Mouse (Mus musculus) midbrain, embryonic 11.5 days (tissue): ENCODE measurements around the gene Pms2. TPM values are rescaled to one million over a fixed set of nuclear protein-coding genes. Genes with fewer than 3 reads are reported as not detected.

Experiments used
- ATAC-seq: fragments of 200-750 bp; cut with Nextera tagmentation; 2 replicates; pipeline ENCODE4 v1.8.0; 2017; ENCODE audit warnings: moderate TSS enrichment, moderate library complexity; ENCODE audit not compliant: low FRiP score
- DNase-seq: peaks from one replicate; pipeline ENCODE4 v3.0.0; 2015; ENCODE audit warnings: low spot score; ENCODE audit errors: missing footprints
- H3K27ac ChIP-seq: fragments of 300-500 bp; sonication (generic); 2 replicates; pipeline ENCODE4 v1.5.1; 2014; ENCODE audit warnings: low read depth, low read length
- H3K27me3 ChIP-seq: fragments of 300-500 bp; sonication (generic); 2 replicates; pipeline ENCODE4 v1.6.1; 2014; ENCODE audit warnings: mild to moderate bottlenecking, low read length, moderate library complexity, mixed read lengths; ENCODE audit not compliant: control insufficient read depth, insufficient read depth
- H3K36me3 ChIP-seq: fragments of 300-500 bp; sonication (generic); 2 replicates; pipeline ENCODE4 v1.6.1; 2014; ENCODE audit warnings: mild to moderate bottlenecking, low read length, moderate library complexity, mixed read lengths; ENCODE audit not compliant: control insufficient read depth, insufficient read depth
- H3K4me1 ChIP-seq: fragments of 300-500 bp; sonication (generic); 2 replicates; pipeline ENCODE4 v1.6.1; 2014; ENCODE audit warnings: low read length; ENCODE audit not compliant: control insufficient read depth, insufficient read depth
- H3K4me2 ChIP-seq: fragments of 300-500 bp; sonication (generic); 2 replicates; pipeline ENCODE4 v1.6.1; 2014; ENCODE audit warnings: mild to moderate bottlenecking, moderate library complexity
- H3K4me3 ChIP-seq: fragments of 300-500 bp; sonication (generic); 2 replicates; pipeline ENCODE4 v1.5.1; 2014; ENCODE audit warnings: low read depth, low read length
- H3K9ac ChIP-seq: fragments of 300-500 bp; sonication (generic); 2 replicates; pipeline ENCODE4 v1.6.1; 2014; ENCODE audit warnings: low read length
- H3K9me3 ChIP-seq: fragments of 300-500 bp; sonication (generic); 2 replicates; pipeline ENCODE4 v1.6.1; 2016; ENCODE audit warnings: low read length; ENCODE audit not compliant: control insufficient read depth
- WGBS: fragments of 180-500 bp; shearing (Covaris S2); extraction: QIAGEN DNeasy Blood & Tissue Kit; methylation state at CpG from one replicate; pipeline ENCODE4 v1.1.7; 2014; 5-methylcytosine and 5-hydroxymethylcytosine counted together
- polyA plus RNA-seq: library from polyadenylated mRNA; unstranded; fragments of >200 nt; fragmentation: Nextera tagmentation; extraction: Ambion mirVana; gene quantifications from 2 replicates; pipeline ENCODE4 v1.2.1, GENCODE M21; 2014

The Pms2 gene
- polyA plus RNA-seq, 1 experiment from 2014 or later: 37.1 TPM

DNA sequence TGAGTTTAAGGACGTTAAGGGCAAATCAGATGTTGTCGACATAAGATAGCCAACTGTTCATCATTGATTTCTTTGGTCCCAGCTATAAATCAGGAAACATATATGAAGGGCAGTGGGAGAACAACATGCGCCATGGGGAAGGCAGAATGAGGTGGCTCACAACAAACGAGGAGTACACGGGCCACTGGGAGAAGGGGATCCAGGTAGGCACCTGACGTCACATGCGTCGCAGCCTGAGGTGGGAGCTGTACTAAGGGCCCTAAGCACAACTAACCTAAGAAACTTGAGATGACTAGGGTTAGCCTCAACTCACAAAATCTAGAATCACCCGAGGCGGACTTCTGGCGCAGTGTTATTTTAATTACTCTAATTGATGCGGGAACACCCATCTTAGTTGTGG, 38.6 kb downstream of the Pms2 start:
- Histone ChIP-seq H3K4me2 (no peak overlapping the region), H3K4me3 (no peak overlapping the region), H3K27ac (no peak overlapping the region), H3K36me3 (no peaks in the 10 kb centered on the region), H3K27me3 (no peaks in the 10 kb centered on the region), H3K4me1 (no peaks in the 10 kb centered on the region), H3K9ac (no peak overlapping the region), H3K9me3 (no peaks in the 10 kb centered on the region)
- 92% methylated on average over 12 of the region's 12 CpGs for WGBS
- DNase-seq (no peak), ATAC-seq (no peak)

DNA sequence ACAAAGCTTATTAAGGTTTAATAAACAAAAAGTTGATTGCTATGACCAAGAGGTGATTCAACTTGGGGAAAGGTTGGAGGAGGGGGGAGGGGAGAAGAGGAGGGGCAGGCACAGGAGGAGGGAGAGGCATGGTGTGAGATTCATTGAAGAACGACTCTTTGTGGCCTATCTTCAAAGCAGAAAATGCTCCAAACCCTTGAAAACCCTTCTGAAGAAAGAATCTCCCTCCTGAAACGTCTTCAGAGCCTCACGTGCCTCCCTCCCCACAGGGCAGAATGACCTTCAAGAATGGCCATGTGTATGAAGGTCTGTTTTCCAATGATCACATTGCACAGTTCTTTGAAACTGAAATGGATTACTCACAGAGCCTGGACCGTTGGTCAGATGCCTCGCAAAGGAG, 40.3 kb downstream of the Pms2 start:
- H3K36me3 ChIP-seq: no peaks in the 10 kb centered on the region
- H3K27me3 ChIP-seq: no peaks in the 10 kb centered on the region
- no peak overlapping the region for H3K4me3 ChIP-seq
- no peak for DNase-seq
- no peak for ATAC-seq
- no peak overlapping the region for H3K27ac ChIP-seq
- no peaks in the 10 kb centered on the region for H3K4me1 ChIP-seq
- 47% methylated on average over 5 of the region's 5 CpGs for WGBS
- H3K9ac ChIP-seq: no peak overlapping the region
- H3K4me2 ChIP-seq: no peak overlapping the region
- no peaks in the 10 kb centered on the region for H3K9me3 ChIP-seq

DNA sequence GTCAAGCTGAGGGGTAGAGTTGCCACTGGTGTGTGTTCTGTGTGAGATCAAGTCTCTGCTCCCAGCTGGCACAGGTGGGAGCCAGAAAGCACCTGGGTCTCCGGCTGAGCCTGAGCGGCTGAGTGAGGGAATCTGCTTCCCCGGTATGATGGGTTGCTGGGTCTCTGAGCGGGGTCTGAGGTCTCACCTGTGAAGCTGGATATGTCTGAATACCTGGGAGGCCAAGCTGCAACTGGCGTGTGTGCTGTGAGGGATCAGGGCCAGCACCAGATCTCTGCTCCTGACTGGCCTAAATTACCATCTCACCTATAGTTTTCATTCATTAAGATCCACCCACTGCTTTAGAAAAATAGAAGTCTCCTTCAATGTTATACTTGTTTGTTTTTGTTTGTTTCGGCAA, 47.3 kb downstream of the Pms2 start:
- H3K9ac ChIP-seq: no peak overlapping the region
- H3K4me1 ChIP-seq: no peaks in the 10 kb centered on the region
- DNase-seq (no peak), ATAC-seq (no peak)
- no peak overlapping the region for H3K4me2 ChIP-seq
- H3K27ac ChIP-seq: no peak overlapping the region
- H3K27me3 ChIP-seq: no peaks in the 10 kb centered on the region
- no peak overlapping the region for H3K4me3 ChIP-seq
- H3K36me3 ChIP-seq: no peaks in the 10 kb centered on the region
- no peaks in the 10 kb centered on the region for H3K9me3 ChIP-seq
- WGBS: 90% methylated on average over 6 of the region's 6 CpGs

DNA sequence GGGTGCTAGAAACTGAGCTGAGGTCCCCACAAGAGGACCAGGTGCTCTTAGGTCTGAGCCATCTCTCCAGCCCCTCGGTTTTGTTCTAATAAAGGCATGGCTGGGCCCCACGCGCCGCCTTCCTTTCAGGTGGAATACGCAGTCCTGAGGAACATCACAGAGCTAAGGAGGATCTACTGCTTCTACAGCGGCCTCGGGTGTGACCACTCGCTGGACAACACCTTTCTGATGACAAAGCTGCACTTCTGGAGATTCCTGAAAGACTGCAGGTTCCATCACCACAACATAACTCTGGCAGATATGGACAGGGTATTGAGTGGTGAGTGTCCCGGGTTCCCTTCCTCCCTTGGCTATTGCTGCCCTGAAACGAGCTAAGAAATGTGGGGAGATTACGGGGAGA, 49.8 kb downstream of the Pms2 start:
- WGBS: 90% methylated on average over 11 of the region's 11 CpGs
- ATAC-seq (no peak), DNase-seq (no peak)
- H3K27ac ChIP-seq: no peak overlapping the region
- no peak overlapping the region for H3K4me2 ChIP-seq
- H3K27me3 ChIP-seq: no peaks in the 10 kb centered on the region
- H3K9ac ChIP-seq: no peak overlapping the region
- H3K4me1 ChIP-seq: no peaks in the 10 kb centered on the region
- no peaks in the 10 kb centered on the region for H3K9me3 ChIP-seq
- no peak overlapping the region for H3K4me3 ChIP-seq
- no peaks in the 10 kb centered on the region for H3K36me3 ChIP-seq

DNA sequence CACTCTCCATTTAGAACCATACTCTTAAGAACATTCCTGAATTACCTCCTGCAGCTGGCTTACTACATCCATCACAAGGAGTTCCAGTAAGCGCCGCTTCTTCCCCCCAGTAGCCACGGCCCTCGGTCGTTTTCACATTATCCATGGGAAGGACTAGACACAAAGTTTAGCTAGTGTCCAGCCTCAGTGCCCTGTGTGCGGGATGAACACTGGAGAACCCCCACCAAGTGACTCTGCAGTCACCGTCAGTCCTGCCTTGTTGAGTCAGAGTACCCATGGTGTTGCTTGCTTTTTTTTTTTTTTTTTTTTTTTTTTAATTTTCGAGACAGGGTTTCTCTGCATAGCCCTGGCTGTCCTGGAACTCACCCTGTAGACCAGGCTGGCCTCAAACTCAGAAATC, 51.4 kb downstream of the Pms2 start:
- Histone ChIP-seq H3K4me1 (no peaks in the 10 kb centered on the region), H3K27ac (no peak overlapping the region), H3K9me3 (no peaks in the 10 kb centered on the region), H3K9ac (no peak overlapping the region), H3K36me3 (no peaks in the 10 kb centered on the region), H3K4me3 (no peak overlapping the region), H3K27me3 (no peaks in the 10 kb centered on the region), H3K4me2 (no peak overlapping the region)
- DNase-seq (no peak), ATAC-seq (no peak)
- WGBS: 88% methylated on average over 8 of the region's 8 CpGs

DNA sequence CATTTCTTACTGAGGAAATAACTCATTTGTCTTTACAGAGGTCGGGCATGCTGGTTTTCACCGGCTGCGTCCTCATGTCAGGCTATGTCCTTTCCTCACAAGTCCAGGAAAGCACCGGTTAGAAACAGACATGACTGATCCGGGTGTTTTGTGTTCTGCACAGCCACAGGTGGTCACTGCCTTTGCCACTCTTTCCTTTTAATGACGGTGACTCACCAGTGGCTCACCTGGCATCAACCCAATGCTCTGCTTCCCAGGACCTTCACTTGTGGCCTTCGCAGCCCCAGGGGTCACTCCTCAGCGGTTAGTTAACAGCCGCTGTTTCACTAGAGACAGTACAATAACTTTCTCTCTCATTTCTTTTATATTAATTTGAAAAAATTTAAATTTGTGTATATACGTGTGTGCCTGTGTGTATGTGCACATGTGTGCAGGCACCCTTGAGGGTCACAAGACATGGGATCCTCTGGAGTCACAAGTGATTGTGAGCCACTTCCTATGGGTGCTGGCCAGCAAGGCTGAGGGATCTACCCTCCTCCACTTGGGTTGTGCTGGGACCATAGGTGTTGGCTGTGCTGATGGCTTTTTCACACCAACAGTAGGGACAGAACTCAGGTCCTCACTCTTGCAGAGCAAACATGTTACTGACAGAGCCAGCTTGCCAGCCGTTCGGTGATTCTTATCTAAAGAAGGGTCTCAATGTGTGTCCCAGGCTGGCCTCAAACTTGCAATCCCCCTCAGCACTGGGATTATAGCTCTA, 56.0 kb downstream of the Pms2 start:
- Histone ChIP-seq H3K4me3 (no peak overlapping the region), H3K4me2 (no peak overlapping the region), H3K4me1 (no peaks in the 10 kb centered on the region), H3K36me3 (no peaks in the 10 kb centered on the region), H3K27ac (no peak overlapping the region), H3K9me3 (no peaks in the 10 kb centered on the region), H3K27me3 (no peaks in the 10 kb centered on the region), H3K9ac (no peak overlapping the region)
- ATAC-seq: no peak
- 88% methylated on average over 12 of the region's 12 CpGs for WGBS
- no peak for DNase-seq

DNA sequence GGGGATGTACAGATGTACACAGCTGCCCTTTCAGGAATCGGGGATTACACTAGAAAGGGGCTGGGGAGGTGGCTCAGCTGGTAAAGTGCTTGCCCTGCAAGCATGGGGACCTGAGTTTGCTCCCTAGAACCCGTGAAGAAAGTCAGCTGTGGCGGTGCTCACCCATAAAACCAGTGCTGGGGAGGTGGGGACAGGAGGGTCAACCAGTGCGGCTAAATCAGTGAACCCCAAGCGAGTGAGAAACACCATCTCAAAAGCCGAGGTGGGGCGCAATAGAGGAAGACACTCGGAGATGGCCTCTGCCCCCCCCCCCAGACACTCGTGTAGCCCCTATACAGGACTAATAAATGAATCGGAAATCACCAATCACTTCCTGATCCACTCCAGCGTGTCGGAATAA, 56.9 kb downstream of the Pms2 start:
- H3K4me3 ChIP-seq: no peak overlapping the region
- 91% methylated on average over 12 of the region's 12 CpGs for WGBS
- H3K9ac ChIP-seq: no peak overlapping the region
- H3K9me3 ChIP-seq: no peaks in the 10 kb centered on the region
- H3K27ac ChIP-seq: no peak overlapping the region
- H3K4me1 ChIP-seq: no peaks in the 10 kb centered on the region
- no peaks in the 10 kb centered on the region for H3K36me3 ChIP-seq
- no peak for DNase-seq
- H3K27me3 ChIP-seq: no peaks in the 10 kb centered on the region
- ATAC-seq: no peak
- no peak overlapping the region for H3K4me2 ChIP-seq

DNA sequence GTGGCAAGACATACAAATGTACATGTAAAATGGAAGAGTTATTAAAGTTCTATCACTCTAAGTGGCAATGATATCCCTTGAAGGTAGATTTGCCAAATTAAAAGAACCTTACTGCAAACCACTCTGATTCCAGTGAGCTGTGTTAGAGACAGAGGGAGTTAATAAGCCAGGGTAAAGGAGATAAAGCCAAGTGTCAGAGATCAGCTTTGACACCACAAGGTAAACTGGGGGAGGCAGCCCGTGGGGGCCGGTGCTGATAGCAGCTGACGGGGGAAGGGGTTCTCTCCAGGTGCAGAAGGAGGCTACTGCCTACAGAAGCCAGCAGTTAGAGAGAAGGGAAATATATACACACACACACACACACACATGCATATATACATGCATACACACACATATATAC, 62.9 kb downstream of the Pms2 start:
- no peak for ATAC-seq
- WGBS: 79% methylated on average over 3 of the region's 3 CpGs

DNA sequence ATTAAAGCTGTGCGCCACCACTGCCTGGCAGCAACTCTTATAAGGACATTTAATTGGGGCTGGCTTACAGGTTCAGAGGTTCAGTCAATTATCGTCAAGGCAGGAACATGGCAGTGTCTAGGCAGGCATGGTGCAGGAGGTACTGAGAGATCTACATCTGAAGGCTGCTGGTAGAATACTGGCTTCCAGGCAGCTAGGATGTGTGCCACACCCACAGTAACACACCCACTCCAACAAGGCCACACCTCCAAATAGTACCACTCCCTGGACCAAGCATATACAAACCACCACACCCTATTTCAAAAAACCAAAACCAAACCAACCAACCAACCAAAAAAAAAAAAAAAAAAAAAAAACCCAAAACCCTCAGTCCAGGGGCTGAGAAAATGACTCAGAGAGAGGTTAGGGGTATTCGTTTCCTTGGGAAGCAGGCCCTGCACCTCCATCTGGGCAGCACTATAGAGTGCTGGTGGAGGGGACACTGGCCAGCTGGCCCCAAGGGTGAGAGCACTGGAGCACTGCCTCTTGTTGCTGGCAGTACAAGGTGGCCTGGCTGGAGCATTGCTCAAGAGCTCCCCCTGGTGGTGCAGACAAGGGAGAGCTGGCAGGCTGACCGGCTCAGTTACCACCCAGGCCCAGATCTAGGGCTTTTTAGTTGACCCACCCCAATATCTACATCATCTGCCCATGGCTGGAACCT, 65.3 kb downstream of the Pms2 start:
- H3K27ac ChIP-seq: no peak overlapping the region
- no peaks in the 10 kb centered on the region for H3K4me1 ChIP-seq
- H3K4me2 ChIP-seq: no peak overlapping the region
- 44% methylated on average over 4 of the region's 4 CpGs for WGBS
- ATAC-seq (peak; percentile 80), DNase-seq (peak; percentile 95)
- no peaks in the 10 kb centered on the region for H3K27me3 ChIP-seq
- H3K9ac ChIP-seq: no peak overlapping the region
- H3K4me3 ChIP-seq: no peak overlapping the region
- H3K9me3 ChIP-seq: no peaks in the 10 kb centered on the region
- no peaks in the 10 kb centered on the region for H3K36me3 ChIP-seq

More for the DNA sequence above, 62.9 kb downstream of the Pms2 start:
- no peak overlapping the region for H3K27ac ChIP-seq
- no peaks in the 10 kb centered on the region for H3K4me1 ChIP-seq
- no peak overlapping the region for H3K4me3 ChIP-seq
- H3K27me3 ChIP-seq: no peaks in the 10 kb centered on the region
- no peaks in the 10 kb centered on the region for H3K36me3 ChIP-seq
- no peak overlapping the region for H3K4me2 ChIP-seq
- no peaks in the 10 kb centered on the region for H3K9me3 ChIP-seq
- H3K9ac ChIP-seq: no peak overlapping the region
- no peak for DNase-seq
